Mouse (Mus musculus): ENCODE measurements around the gene Rnf19b. TPM values are rescaled to one million over a fixed set of nuclear protein-coding genes. Genes with fewer than 3 reads are reported as not detected.

Gene Rnf19b
- total RNA-seq, 1 experiment: 66.7 TPM

DNA sequence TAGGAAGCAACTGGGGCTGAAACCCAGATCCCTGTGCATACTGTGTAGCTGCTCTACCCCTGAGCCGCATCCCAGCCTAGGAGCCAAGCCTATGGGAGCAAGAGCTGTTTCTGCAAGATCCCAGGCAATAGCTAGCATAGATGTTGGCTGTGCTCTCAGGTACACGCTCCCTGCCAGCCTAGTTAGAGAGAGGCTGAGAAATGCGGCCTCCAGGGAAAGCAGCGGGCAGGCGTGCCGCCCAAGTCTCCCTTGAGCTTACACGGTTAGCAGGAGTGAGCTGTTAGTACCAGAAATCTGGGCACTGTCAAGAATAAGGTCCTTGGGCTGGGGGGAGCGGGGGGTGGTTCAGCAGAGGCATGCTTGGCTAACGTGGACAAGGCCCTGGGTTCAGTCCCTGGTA is 26.8 kb downstream of the Rnf19b start:
- Histone ChIP-seq H3K9ac (ENCODE audit: insufficient read depth, low read depth, low read length, poor library complexity, severe bottlenecking) (no peak overlapping the region), H3K27ac (ENCODE audit: insufficient read depth, low read depth, low read length, poor library complexity, severe bottlenecking) (no peak overlapping the region), H3K36me3 (ENCODE audit: control insufficient read depth, insufficient read depth, low read length, poor library complexity, severe bottlenecking) (peaks cover 22% of the 10 kb centered on the region), H3K4me1 (ENCODE audit: control insufficient read depth in 2 of 2, insufficient read depth in 2 of 2, low read length in 2 of 2, poor library complexity in 1 of 2) (peaks cover 0 to 2% of the 10 kb centered on the region in 2 experiments; a peak in 1 of 4 replicates), H3K9me3 (ENCODE audit: control insufficient read depth, insufficient read depth, low read depth, low read length) (no peaks in the 10 kb centered on the region), H3K4me3 (ENCODE audit: insufficient read depth in 1 of 2, low read depth in 1 of 2, low read length in 2 of 2, poor library complexity in 1 of 2, severe bottlenecking in 1 of 2) (no peak overlapping the region)
- no peak for TF ChIP-seq MAFK (IDR thresholded peaks at IDR 0.05; ENCODE audit: insufficient read depth, low read depth, low read length)
- TF ChIP-seq ZC3H11A (IDR thresholded peaks at IDR 0.05; ENCODE audit: borderline replicate concordance, low read depth, low read length): no peak
- DNase-seq (ENCODE audit: low read depth, low spot score): no peak
- in situ Hi-C loops (cut with MboI; ENCODE audit: low sequenced_read_pairs in 2 of 2, unreplicated experiment in 2 of 2): loop anchor here in 1 of 2 experiments (10.0 kb wide), 1 partner anchor 130 kb away; no protein-coding TSS in a partner anchor

DNA sequence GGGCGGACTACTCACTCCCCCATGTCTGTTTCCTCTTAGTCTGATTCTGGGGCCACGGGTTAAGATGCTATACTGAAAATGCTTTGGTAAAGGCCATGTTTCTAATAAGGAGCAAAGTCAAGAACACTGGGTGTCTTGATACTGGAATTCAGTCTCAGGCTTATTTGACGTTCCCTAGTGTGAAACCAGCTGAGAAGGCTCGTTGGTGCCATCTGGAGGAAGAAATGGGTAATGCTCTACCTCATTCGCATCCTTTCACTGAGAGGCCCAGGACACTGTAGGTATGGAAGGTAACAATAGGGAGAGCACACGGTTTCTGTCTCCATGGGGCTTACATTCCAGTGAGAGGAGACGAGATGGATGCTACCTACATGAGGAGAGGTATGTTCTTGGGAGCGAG is 28.0 kb downstream of the Rnf19b start:
- no peak overlapping the region for H3K9ac ChIP-seq (ENCODE audit: insufficient read depth, low read depth, low read length, poor library complexity, severe bottlenecking)
- peaks cover 10% of the 10 kb centered on the region for H3K36me3 ChIP-seq (ENCODE audit: control insufficient read depth, insufficient read depth, low read length, poor library complexity, severe bottlenecking)
- in situ Hi-C loops (cut with MboI; ENCODE audit: low sequenced_read_pairs in 2 of 2, unreplicated experiment in 2 of 2): loop anchor here in 1 of 2 experiments (10.0 kb wide), 1 partner anchor 131 kb away; no protein-coding TSS in a partner anchor
- peaks cover 0 to 2% of the 10 kb centered on the region in 2 experiments; a peak in 1 of 4 replicates for H3K4me1 ChIP-seq (ENCODE audit: control insufficient read depth in 2 of 2, insufficient read depth in 2 of 2, low read length in 2 of 2, poor library complexity in 1 of 2)
- no peak overlapping the region for H3K27ac ChIP-seq (ENCODE audit: insufficient read depth, low read depth, low read length, poor library complexity, severe bottlenecking)
- TF ChIP-seq CHD2 (IDR thresholded peaks at IDR 0.05; ENCODE audit: low read depth, low read length): no peak
- TF ChIP-seq ZC3H11A (IDR thresholded peaks at IDR 0.05; ENCODE audit: borderline replicate concordance, low read depth, low read length): peak; percentile 87
- H3K9me3 ChIP-seq (ENCODE audit: control insufficient read depth, insufficient read depth, low read depth, low read length): no peaks in the 10 kb centered on the region
- H3K4me3 ChIP-seq (ENCODE audit: insufficient read depth in 1 of 2, low read depth in 1 of 2, low read length in 2 of 2, poor library complexity in 1 of 2, severe bottlenecking in 1 of 2): no peak overlapping the region
- DNase-seq (ENCODE audit: low read depth, low spot score): peak; percentile 80

DNA sequence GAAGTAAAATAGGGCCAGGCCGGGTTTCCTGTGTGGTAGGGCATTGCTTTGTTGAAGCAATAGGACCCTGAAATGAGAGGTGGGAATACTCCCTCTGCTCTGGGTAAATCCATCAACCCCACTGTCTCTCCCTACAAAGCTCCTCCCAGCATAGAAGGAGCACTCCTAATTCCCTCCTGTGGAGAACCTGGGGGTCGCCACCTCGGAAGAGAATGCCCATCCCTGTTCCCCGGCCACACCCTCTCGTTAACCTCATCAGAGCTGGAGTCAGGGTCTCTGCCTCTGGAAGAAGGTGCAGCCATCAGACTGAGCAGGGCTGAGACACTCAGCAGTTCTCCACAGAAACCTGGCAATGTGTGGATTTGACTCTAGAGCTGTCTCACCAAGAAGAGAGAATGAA is 29.8 kb downstream of the Rnf19b start:
- H3K9ac ChIP-seq (ENCODE audit: insufficient read depth, low read depth, low read length, poor library complexity, severe bottlenecking): no peak overlapping the region
- H3K9me3 ChIP-seq (ENCODE audit: control insufficient read depth, insufficient read depth, low read depth, low read length): no peaks in the 10 kb centered on the region
- TF ChIP-seq ZC3H11A (IDR thresholded peaks at IDR 0.05; ENCODE audit: borderline replicate concordance, low read depth, low read length) (no peak), ZNF384 (IDR thresholded peaks at IDR 0.05; ENCODE audit: low read depth, low read length) (no peak), HCFC1 (IDR thresholded peaks at IDR 0.05; ENCODE audit: borderline replicate concordance, insufficient read depth, low read length) (no peak), MAFK (IDR thresholded peaks at IDR 0.05; ENCODE audit: insufficient read depth, low read depth, low read length) (no peak), CHD2 (IDR thresholded peaks at IDR 0.05; ENCODE audit: low read depth, low read length) (no peak)
- peaks cover 7% of the 10 kb centered on the region; the same call in 1 of the 2 replicates for H3K36me3 ChIP-seq (ENCODE audit: control insufficient read depth, insufficient read depth, low read length, poor library complexity, severe bottlenecking)
- no peak overlapping the region for H3K4me3 ChIP-seq (ENCODE audit: insufficient read depth in 1 of 2, low read depth in 1 of 2, low read length in 2 of 2, poor library complexity in 1 of 2, severe bottlenecking in 1 of 2)
- DNase-seq (ENCODE audit: low read depth, low spot score): no peak
- peaks cover 0 to 2% of the 10 kb centered on the region in 2 experiments; a peak in 1 of 4 replicates for H3K4me1 ChIP-seq (ENCODE audit: control insufficient read depth in 2 of 2, insufficient read depth in 2 of 2, low read length in 2 of 2, poor library complexity in 1 of 2)
- in situ Hi-C loops (cut with MboI; ENCODE audit: low sequenced_read_pairs in 2 of 2, unreplicated experiment in 2 of 2): loop anchor here in 1 of 2 experiments (10.0 kb wide), 1 partner anchor 133 kb away; no protein-coding TSS in a partner anchor
- H3K27ac ChIP-seq (ENCODE audit: insufficient read depth, low read depth, low read length, poor library complexity, severe bottlenecking): no peak overlapping the region

DNA sequence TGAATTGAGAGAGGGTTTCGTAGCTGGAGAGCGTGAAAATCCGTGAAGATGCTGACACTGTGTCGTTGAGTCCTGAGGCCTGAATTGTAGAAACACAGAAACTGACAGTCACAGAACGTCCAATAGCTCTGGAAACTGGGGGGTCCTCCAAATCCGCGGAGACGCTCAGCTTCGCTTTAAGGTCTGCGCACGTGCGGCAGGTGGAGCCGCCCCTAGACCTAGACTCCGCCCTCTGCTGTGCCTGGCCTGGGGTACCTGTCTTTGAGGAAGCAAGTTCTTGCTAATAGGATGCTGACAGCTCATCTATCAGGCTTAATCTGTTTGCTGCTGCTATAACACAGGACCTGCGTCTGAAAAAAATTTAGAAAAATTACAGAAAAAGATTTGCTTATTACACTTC is 37.2 kb downstream of the Rnf19b start:
- no peaks in the 10 kb centered on the region for H3K4me1 ChIP-seq (ENCODE audit: control insufficient read depth in 2 of 2, insufficient read depth in 2 of 2, low read length in 2 of 2, poor library complexity in 1 of 2)
- 0 out of 2 replicates have a peak overlapping the region, but pooled peaks have one; percentile 4 for H3K9ac ChIP-seq (ENCODE audit: insufficient read depth, low read depth, low read length, poor library complexity, severe bottlenecking)
- H3K36me3 ChIP-seq (ENCODE audit: control insufficient read depth, insufficient read depth, low read length, poor library complexity, severe bottlenecking): no peaks in the 10 kb centered on the region
- H3K27ac ChIP-seq (ENCODE audit: insufficient read depth, low read depth, low read length, poor library complexity, severe bottlenecking): no peak overlapping the region
- H3K4me3 ChIP-seq (ENCODE audit: insufficient read depth in 1 of 2, low read depth in 1 of 2, low read length in 2 of 2, poor library complexity in 1 of 2, severe bottlenecking in 1 of 2): peak overlapping the region in 1 of 2 experiments; percentile 13; a peak in 1 of 4 replicates
- no peak for DNase-seq (ENCODE audit: low read depth, low spot score)
- in situ Hi-C loops (cut with MboI; ENCODE audit: low sequenced_read_pairs in 2 of 2, unreplicated experiment in 2 of 2): no loop called here
- H3K9me3 ChIP-seq (ENCODE audit: control insufficient read depth, insufficient read depth, low read depth, low read length): no peaks in the 10 kb centered on the region
- TF ChIP-seq MAFK (IDR thresholded peaks at IDR 0.05; ENCODE audit: insufficient read depth, low read depth, low read length) (no peak), HCFC1 (IDR thresholded peaks at IDR 0.05; ENCODE audit: borderline replicate concordance, insufficient read depth, low read length) (no peak), CHD2 (IDR thresholded peaks at IDR 0.05; ENCODE audit: low read depth, low read length) (no peak), ZC3H11A (IDR thresholded peaks at IDR 0.05; ENCODE audit: borderline replicate concordance, low read depth, low read length) (no peak), ZNF384 (IDR thresholded peaks at IDR 0.05; ENCODE audit: low read depth, low read length) (no peak)

DNA sequence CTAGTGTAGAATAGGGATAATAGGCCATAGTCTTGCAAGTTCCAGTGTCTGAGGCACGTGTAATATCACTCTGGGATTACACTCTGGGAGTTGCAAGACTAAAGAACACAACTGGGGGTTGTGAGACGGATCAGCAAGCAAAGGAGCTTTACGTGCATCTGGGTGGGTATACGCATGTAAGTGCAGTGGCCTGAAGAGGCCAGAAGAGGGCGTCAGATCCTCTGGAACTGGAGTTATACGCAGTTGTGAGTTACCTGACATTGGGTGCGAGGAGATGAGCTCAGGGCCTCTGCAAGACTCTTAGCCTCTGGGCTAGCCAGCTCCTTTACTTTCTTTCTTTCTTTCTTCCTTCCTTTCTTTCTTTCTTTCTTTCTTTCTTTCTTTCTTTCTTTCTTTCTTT is 38.9 kb downstream of the Rnf19b start:
- no peak overlapping the region for H3K27ac ChIP-seq (ENCODE audit: insufficient read depth, low read depth, low read length, poor library complexity, severe bottlenecking)
- H3K4me3 ChIP-seq (ENCODE audit: insufficient read depth in 1 of 2, low read depth in 1 of 2, low read length in 2 of 2, poor library complexity in 1 of 2, severe bottlenecking in 1 of 2): no peak overlapping the region
- H3K36me3 ChIP-seq (ENCODE audit: control insufficient read depth, insufficient read depth, low read length, poor library complexity, severe bottlenecking): no peaks in the 10 kb centered on the region
- no peaks in the 10 kb centered on the region for H3K4me1 ChIP-seq (ENCODE audit: control insufficient read depth in 2 of 2, insufficient read depth in 2 of 2, low read length in 2 of 2, poor library complexity in 1 of 2)
- no peak for DNase-seq (ENCODE audit: low read depth, low spot score)
- H3K9ac ChIP-seq (ENCODE audit: insufficient read depth, low read depth, low read length, poor library complexity, severe bottlenecking): no peak overlapping the region
- in situ Hi-C loops (cut with MboI; ENCODE audit: low sequenced_read_pairs in 2 of 2, unreplicated experiment in 2 of 2): no loop called here
- no peaks in the 10 kb centered on the region for H3K9me3 ChIP-seq (ENCODE audit: control insufficient read depth, insufficient read depth, low read depth, low read length)
- TF ChIP-seq MAFK (IDR thresholded peaks at IDR 0.05; ENCODE audit: insufficient read depth, low read depth, low read length) (no peak), HCFC1 (IDR thresholded peaks at IDR 0.05; ENCODE audit: borderline replicate concordance, insufficient read depth, low read length) (no peak), ZC3H11A (IDR thresholded peaks at IDR 0.05; ENCODE audit: borderline replicate concordance, low read depth, low read length) (0 out of 2 replicates have a peak, but pooled peaks have one; percentile 22)

All from ES-E14 (cell line).